Mouse (Mus musculus) cerebellum, postnatal 36 days (tissue): ENCODE measurements around the gene C1qtnf1.

Source experiments
- DNase-seq, 2 experiments: peaks; one replicate each; pipeline ENCODE4 v3.0.0; 2021 to 2022; ENCODE audit warnings: mixed read lengths in 2 of 2

C1qtnf1 gene

GRCm38 (mm10) chr11:118476396-118477373 lies 48.7 kb downstream of the C1qtnf1 start, which contains the start of gene Engase:
Gene Engase (plus strand): TSS chr11:118476829.
- DNase-seq = peak; percentile 95

DNA sequence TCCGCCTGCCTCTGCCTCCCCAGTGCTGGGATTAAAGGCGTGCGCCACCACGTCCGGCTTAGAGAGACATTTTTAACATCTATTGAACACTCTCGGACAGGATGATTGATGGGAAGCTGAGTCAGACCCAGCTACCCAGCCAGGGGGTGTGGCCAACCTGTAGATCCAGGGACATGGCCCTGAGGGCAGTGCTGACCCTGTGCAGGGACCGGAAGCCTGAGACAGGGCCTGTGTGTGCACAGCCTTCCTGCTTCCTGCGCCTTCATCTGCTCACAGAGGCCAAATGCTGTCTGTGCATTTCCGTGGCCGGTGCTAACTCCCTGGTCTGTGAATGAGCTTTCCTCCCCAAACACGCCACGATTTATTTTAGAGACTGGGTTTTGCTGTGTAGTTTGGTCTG lies 51.8 kb downstream of the C1qtnf1 start:
- DNase-seq = no peak

DNA sequence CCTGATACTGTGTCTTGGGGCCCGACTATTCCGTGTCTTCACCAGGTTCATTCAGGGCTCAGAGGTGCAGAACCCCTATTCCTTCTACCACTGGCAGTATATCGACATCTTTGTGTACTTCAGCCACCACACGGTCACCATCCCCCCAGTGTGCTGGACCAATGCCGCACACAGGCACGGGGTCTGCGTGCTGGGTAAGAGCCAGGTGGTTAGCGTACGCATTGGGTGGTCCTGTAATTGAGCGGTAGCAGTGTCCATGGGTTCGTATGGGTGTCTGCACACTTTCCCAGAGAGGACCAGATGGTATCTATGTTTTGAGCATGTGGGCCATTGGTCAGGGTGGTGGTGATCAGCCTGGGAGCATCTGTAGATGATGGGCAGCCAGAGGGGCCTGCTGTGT lies 53.2 kb downstream of the C1qtnf1 start:
- DNase-seq = no peak

GRCm38 (mm10) chr11:118481751-118482150 lies 53.7 kb downstream of the C1qtnf1 start:
- no peak for DNase-seq

DNA sequence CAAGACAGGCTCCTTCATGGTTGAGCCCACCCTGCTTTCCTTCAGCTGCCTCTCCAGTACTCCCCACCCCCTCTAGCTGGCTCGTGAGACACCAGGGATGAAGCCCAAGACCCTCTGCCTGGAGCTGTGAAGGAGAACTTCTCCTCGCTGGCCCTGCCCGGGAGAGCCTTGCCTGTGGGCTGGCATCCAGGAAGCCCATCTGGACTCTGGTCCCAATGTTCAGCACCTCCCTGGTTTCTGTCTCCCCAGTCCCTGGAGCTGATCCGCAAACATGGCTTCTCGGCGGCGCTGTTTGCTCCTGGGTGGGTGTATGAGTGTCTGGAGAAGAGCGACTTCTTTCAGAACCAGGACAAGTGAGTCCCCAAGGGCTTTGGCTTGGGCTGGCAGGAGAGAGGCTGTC lies 56.2 kb downstream of the C1qtnf1 start:
- peak; percentile 59 to 73 for DNase-seq

- DNase-seq = peak in 1 of 2 experiments; percentile 12
Measured at GRCm38 (mm10) chr11:118485338-118485737, 57.3 kb downstream of the C1qtnf1 start.

GRCm38 (mm10) chr11:118485780-118486179 lies 57.8 kb downstream of the C1qtnf1 start:
- DNase-seq = peak in 1 of 2 experiments; percentile 3

DNA sequence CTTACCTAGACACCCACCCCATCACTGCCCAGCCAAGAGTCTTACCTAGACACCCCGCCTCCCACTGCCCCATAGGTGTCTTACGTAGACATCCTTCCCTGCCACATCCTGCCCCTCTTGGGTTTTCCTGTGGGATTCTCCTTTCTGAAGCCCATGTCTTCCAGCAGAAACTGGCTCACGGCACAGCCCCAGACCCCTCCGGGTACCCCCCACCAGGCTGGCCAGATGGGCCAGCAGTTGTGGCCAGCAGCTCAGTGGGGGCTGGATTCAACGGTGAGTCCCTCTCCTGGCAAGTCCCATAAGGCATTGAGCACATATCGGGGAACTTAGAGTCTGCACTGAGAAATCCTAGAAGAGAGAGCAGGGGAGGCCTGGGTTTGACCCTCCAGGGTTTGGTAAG lies 58.3 kb downstream of the C1qtnf1 start:
- peak in 1 of 2 experiments; percentile 10 for DNase-seq

GRCm38 (mm10) chr11:118486881-118487772 lies 59.1 kb downstream of the C1qtnf1 start:
- peak in 1 of 2 experiments; percentile 34 for DNase-seq

GRCm38 (mm10) chr11:118488191-118488906 lies 60.3 kb downstream of the C1qtnf1 start:
- DNase-seq = peak; percentile 53 to 58

DNA sequence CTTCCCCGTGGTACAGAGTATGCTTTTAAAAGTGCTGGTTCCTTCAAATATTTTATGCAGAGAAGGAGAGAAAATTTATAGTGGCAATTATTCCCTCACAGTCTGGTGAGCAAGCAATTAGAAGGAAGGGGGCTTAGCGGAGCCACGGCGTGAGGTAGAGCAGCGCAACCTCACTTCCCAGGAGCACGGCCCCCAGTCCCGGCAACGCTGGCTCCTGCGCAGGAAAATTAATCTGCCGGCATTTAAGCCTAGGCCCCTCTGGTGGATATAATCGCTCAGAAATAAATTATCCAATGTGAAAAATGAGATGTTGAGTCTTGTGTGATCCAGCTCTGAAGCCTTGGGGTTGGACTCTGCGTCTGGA lies 60.9 kb downstream of the C1qtnf1 start:
- DNase-seq = peak in 1 of 2 experiments; percentile 2

GRCm38 (mm10) chr11:118490566-118491218 lies 62.7 kb downstream of the C1qtnf1 start:
- peak; percentile 66 to 76 for DNase-seq

DNA sequence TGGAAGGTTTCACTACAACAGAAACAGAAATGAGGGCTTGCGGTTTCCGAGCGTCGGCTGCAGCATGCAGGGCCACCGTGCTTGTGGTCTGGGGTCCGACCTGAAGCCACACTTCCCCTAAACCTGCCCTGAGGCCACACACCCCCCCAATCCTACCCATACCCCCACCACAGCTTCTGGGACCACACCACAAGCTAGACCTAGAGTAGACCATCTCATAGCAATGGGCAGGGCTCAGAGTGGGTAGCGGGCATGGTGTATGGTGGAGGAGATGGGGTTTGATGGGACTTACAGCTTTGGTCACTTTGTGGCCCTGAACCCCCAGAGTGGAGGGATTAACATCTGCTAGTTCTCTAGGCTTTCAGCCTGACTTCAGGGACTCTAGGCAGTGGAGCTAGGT lies 63.2 kb downstream of the C1qtnf1 start:
- no peak for DNase-seq

DNA sequence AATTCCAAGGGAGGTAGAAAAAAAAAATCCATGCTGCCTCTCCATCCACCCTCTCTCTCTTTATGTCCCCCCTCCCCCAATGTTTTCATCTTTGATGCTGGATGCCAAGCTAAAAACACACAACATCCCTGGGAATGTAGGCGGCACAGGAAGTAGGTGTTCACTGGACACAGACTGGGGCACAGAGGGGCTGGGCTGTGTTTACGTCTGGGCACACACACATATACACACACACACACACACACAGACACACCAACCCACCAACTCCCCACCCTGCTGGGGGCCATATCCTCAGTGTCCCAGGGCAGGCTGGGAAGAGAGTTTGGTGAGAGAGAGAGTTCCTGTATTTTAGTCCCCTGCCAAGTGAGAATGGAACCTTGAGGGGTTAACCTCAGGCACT lies 65.5 kb downstream of the C1qtnf1 start:
- DNase-seq = no peak

- no peak for DNase-seq
Measured at GRCm38 (mm10) chr11:118494001-118494737, 66.2 kb downstream of the C1qtnf1 start.

DNA sequence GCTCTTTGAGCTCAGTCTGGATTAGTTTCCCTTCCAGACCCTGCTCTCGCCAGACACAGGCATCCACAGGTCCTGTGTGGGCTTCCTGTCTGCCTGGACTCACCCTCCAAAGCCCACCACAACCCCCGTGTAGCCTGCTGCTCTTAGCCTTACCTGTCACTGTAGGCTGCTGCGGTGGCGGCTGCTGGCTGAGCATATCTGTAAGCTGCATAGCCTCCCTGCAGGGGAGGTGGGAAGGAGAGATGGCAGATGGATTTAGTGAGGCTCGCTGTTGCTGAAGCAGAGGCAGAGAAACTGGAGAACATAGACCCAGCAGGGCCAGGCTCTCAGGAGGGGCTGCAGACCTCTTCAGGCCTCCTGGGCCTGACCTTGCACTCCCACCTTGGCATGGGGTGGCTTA lies 67.1 kb downstream of the C1qtnf1 start:
- DNase-seq = no peak

DNA sequence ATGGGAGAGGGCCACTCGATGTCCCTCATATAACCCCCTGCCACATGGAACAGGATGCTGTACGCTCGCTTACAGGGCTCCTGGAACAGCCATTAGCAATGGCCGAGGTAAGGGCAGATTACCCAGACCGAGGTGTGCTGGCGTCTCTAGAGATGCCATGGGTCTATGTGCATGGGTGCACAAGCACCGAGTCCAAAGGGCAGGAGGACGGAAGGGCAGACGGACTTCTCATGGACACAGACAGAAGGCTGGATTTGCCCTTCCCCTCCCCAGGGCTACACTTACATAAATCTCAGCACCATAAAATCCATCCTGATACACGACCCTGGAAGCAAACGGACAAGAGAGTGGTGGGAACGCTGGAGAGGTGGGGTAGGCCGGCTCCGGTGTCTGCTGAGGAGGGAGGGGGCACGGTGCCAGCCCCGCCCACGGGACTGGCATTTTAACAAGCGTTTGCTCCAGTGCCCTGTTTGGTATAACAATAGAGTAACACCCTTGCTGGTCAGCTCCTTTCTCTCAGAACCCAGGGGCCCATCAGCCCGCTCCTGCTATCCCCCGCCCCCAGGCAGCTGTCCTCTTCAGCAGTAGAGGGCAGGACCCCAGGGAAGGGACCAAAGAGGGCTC lies 68.2 kb downstream of the C1qtnf1 start:
- peak in 1 of 2 experiments; percentile 48 for DNase-seq
